In the genomic region with DNA sequence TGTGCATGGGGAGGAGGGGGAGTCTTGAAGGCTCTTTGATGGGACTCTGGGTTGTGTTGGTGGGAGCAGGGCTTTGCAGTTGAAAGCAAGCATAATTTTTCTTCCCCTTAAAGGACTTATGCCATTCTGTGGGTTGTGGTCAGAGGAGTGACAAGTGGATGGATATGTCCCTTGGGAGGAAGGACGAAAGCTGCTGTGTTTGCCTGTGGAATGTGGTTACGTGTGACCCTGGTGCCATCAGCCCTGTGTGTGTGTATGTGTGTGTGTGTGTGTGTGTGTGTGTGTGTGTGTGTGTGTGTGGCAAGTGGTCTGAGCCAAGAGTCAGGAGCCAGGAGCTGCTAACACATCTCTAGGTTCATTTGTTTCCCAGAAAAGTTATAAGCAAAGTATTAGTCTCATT, we compare ENCODE assay signal across 15 mouse cellular contexts.
DNase-seq lines count a peak whose midpoint lies in the region; ATAC-seq and TF ChIP-seq lines count a peak whose summit lies in the region.
"Had no signal": no experiment of that assay in that cellular context is flagged by ENCODE, and none has a peak within 500 bp of the region (broad histone marks: within the 10 kb centered on the region; RNA-seq: fewer than 3 reads in every experiment).

No protein-coding gene starts in this region.

- no peaks in the 10 kb centered on the region for H3K9me3 ChIP-seq in neural tube, embryonic 15.5 days (replicated peaks)
- H3K9me3 ChIP-seq in kidney, postnatal 0 days (replicated peaks; ENCODE audit: low read length), result no peaks in the 10 kb centered on the region
- no peaks in the 10 kb centered on the region for H3K9me3 ChIP-seq in intestine, postnatal 0 days (ENCODE audit: control insufficient read depth)
- H3K9me3 ChIP-seq: hindbrain, embryonic 10.5 days had no signal

- 46% methylated on average over 2 of the region's 2 CpGs for WGBS in neural tube, embryonic 15.5 days
- 52% methylated on average over 2 of the region's 2 CpGs for WGBS in kidney, postnatal 0 days
- WGBS in intestine, postnatal 0 days, result 63% methylated on average over 2 of the region's 2 CpGs

- H3K4me3 ChIP-seq in neural tube, embryonic 15.5 days (replicated peaks), result no peak overlapping the region
- H3K4me3 ChIP-seq in kidney, postnatal 0 days (replicated peaks; ENCODE audit: low read depth, low read length), result no peak overlapping the region
- H3K4me3 ChIP-seq in intestine, postnatal 0 days (ENCODE audit: low read depth, low read length), result no peak overlapping the region
- H3K4me3 ChIP-seq: hindbrain, embryonic 10.5 days had no signal

- no peak for ATAC-seq in neural tube, embryonic 15.5 days (ENCODE audit: low FRiP score)
- no peak for ATAC-seq in kidney, postnatal 0 days (replicated peaks; ENCODE audit: low FRiP score, low read depth)
- ATAC-seq in intestine, postnatal 0 days, result no peak
- ATAC-seq: intestine, embryonic 16.5 days had no signal

- DNase-seq in adrenal gland, adult 8-10 months, result peak; percentile 21
- DNase-seq in adrenal gland, postnatal 4 days (ENCODE audit: low spot score in 2 of 2), result no peak
- DNase-seq in neural tube, embryonic 10.5 days (ENCODE audit: extremely low spot score, low spot score), result peak; percentile 34
- peak; percentile 51 for DNase-seq in kidney, postnatal 0 days (ENCODE audit: low spot score)
- DNase-seq in spleen, postnatal 4 days (ENCODE audit: low spot score in 2 of 2), result no peak
- DNase-seq in right cerebral cortex, postnatal 4 days, result no peak
- DNase-seq: lung, postnatal 10 days; midbrain, embryonic 14.5 days; spleen, adult 18-20 months; thymus, adult 18-20 months had no signal

- no peaks in the 10 kb centered on the region for H3K36me3 ChIP-seq in neural tube, embryonic 15.5 days
- no peaks in the 10 kb centered on the region for H3K36me3 ChIP-seq in kidney, postnatal 0 days (ENCODE audit: insufficient read depth, low read length)
- no peaks in the 10 kb centered on the region for H3K36me3 ChIP-seq in intestine, postnatal 0 days (ENCODE audit: control insufficient read depth, insufficient read depth)
- H3K36me3 ChIP-seq: hindbrain, embryonic 10.5 days had no signal

- TF ChIP-seq CTCF in kidney, postnatal 0 days (IDR thresholded peaks at IDR 0.05; ENCODE audit: low read depth), result no peak
- TF ChIP-seq CTCF in intestine, postnatal 0 days (IDR thresholded peaks at IDR 0.05; ENCODE audit: low read depth), result no peak

- H3K27ac ChIP-seq in neural tube, embryonic 15.5 days (replicated peaks), result no peak overlapping the region
- H3K27ac ChIP-seq in kidney, postnatal 0 days, result no peak overlapping the region
- no peak overlapping the region for H3K27ac ChIP-seq in intestine, postnatal 0 days (ENCODE audit: low read depth, low read length)
- H3K27ac ChIP-seq: hindbrain, embryonic 10.5 days had no signal

- H3K27me3 ChIP-seq in neural tube, embryonic 15.5 days (replicated peaks), result peaks cover 10% of the 10 kb centered on the region; the same call in 1 of the 2 replicates
- no peaks in the 10 kb centered on the region for H3K27me3 ChIP-seq in kidney, postnatal 0 days (ENCODE audit: insufficient read depth, low read length)
- H3K27me3 ChIP-seq in intestine, postnatal 0 days (replicated peaks; ENCODE audit: control insufficient read depth, insufficient read depth, low read length), result no peaks in the 10 kb centered on the region

- peaks cover 30% of the 10 kb centered on the region for H3K4me1 ChIP-seq in neural tube, embryonic 15.5 days
- no peaks in the 10 kb centered on the region; the same call in 1 of the 2 replicates for H3K4me1 ChIP-seq in kidney, postnatal 0 days (replicated peaks; ENCODE audit: insufficient read depth, low read length)
- H3K4me1 ChIP-seq in intestine, postnatal 0 days (replicated peaks; ENCODE audit: control insufficient read depth, insufficient read depth, low read length), result no peaks in the 10 kb centered on the region

- H3K9ac ChIP-seq in neural tube, embryonic 15.5 days (replicated peaks), result no peak overlapping the region
- H3K9ac ChIP-seq in kidney, postnatal 0 days (ENCODE audit: low read depth, low read length), result no peak overlapping the region
- H3K9ac ChIP-seq in intestine, postnatal 0 days (ENCODE audit: low read depth, low read length), result no peak overlapping the region

- H3K4me2 ChIP-seq in neural tube, embryonic 15.5 days, result no peak overlapping the region
- no peak overlapping the region for H3K4me2 ChIP-seq in kidney, postnatal 0 days (ENCODE audit: low read length)
- H3K4me2 ChIP-seq in intestine, postnatal 0 days (replicated peaks; ENCODE audit: low read depth), result no peak overlapping the region
- H3K4me2 ChIP-seq: heart, embryonic 11.5 days had no signal

Comparison
In these comparisons a context has a peak if more than half of its experiments do, and no peak if none do; other contexts are left out.
1. DNase-seq: peak in adrenal gland, adult 8-10 months (single experiment), neural tube, embryonic 10.5 days (single experiment) and kidney, postnatal 0 days (single experiment); none in adrenal gland, postnatal 4 days (0 of 2), spleen, postnatal 4 days (0 of 2) and right cerebral cortex, postnatal 4 days (single experiment).